Mouse (Mus musculus): Measurements from ENCODE around the gene Ppara.

Gene Ppara

GRCm38 (mm10) chr15:85705013-85705528 is 29.7 kb upstream of the Ppara start:
- no peak for DNase-seq (ENCODE audit: low spot score in 2 of 2)

GRCm38 (mm10) chr15:85705566-85706332 is 29.0 kb upstream of the Ppara start:
- no peak for DNase-seq (ENCODE audit: low spot score in 2 of 2)

DNA sequence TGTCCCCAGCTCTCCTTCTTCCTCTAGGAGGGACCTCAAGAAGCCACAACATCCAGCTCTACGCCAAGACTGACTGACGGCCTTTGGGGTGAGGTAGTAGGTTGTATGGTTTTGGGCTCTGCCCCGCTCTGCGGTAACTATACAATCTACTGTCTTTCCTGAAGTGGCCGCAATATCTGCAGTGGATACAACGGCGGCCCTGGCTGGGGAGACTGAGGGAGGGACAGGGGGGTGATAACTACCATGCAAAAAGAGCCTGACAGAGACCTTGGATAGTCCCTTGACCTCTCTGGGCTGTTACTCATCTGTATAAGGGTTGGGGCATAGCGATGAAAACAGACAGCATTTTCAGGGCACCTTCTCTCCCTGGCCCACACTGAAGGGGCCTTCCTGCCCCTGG is 28.3 kb upstream of the Ppara start:
- no peak for DNase-seq (ENCODE audit: low spot score in 2 of 2)

DNA sequence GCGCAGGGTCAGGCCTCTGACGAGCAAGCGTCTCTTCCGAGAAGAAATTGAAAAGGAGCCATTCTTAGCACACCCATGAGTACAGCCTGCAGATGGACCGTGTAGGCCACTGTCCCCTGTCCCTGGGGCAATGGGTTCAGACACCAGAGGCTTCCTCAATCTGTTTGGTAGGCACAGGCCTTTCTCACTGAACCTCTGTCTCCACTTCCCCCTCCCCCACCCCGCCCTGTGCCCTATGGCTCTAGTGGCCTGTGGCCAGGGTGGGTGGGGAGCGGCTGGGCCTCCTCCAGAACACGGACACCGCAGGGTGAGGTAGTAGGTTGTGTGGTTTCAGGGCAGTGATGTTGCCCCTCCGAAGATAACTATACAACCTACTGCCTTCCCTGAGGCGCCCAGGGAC is 27.8 kb upstream of the Ppara start:
- no peak for DNase-seq (ENCODE audit: low spot score in 2 of 2)

DNA sequence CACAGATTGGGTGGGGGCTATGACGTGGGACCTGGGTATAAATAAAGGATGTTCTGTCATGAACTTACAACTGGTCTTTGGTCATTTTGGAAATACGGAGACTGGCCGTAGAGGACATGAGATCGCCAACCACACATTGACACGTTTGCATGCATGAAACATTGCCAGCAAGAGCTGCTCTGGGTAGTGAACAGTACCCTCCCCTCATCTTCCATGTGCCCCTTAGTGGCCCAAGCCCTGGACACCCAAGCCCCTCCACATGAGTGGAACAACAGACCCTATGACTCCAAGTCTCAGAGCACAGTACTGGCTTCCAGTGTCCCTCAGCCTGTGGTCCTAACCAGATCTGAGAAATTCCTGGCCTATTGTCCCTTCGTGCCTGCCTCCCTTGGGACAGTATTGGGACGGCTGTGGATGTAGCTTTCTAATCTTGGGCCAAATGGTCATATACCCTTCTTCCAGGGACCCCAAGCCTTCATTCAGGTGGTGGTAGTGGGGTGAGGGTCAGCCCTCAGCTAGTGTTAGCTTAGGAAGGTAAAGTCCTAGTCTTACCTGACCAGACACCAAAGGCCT is 27.2 kb upstream of the Ppara start:
- DNase-seq (ENCODE audit: low spot score in 2 of 2) = no peak

DNA sequence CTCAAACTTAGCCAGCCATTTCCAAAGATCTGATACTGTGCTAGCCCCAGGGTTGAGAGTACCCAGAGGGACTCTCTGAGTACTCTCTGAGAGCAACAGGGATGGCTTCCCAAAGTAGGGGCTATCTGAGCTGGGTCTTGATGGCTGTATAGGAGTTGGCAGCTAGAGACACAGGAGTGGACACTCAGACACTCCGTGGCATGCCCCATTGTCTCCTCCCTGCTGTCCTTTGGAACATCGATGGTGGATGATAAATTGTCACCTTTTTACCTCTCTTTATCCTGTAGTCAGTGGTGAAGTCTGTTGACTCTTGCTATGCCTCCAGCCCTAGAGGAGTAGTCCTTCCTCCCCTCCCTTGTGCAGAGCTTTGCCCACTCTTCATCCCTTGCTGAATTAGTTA is 26.6 kb upstream of the Ppara start:
- DNase-seq (ENCODE audit: low spot score in 2 of 2) = no peak

DNA sequence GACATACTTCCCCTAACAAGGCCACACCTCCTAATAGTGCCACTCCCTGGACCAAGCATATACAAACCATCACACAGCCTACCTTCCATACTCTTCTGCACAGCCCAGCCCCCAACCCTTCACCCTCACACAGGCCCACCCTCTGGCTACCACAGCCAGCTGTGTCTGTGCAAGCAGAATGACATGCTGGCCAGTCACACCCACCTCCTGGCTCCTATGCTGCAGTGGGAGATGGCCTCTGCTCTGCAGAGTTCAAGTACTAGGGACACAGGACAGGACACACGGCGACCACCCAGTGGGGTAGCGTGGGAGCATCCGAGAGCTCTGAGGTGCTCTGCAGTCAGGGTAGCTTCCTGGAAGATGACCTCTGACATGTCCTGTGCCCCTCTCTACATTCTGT is 25.9 kb upstream of the Ppara start:
- no peak for DNase-seq (ENCODE audit: low spot score in 2 of 2)

- peak; percentile 80 to 89 for DNase-seq (ENCODE audit: low spot score in 2 of 2)
These were observed 25.4 kb upstream of the Ppara start for GRCm38 (mm10) chr15:85709268-85709973.

- DNase-seq (ENCODE audit: low spot score in 2 of 2) = peak; percentile 79 to 87
These were observed 24.6 kb upstream of the Ppara start for GRCm38 (mm10) chr15:85710179-85710578.

DNA sequence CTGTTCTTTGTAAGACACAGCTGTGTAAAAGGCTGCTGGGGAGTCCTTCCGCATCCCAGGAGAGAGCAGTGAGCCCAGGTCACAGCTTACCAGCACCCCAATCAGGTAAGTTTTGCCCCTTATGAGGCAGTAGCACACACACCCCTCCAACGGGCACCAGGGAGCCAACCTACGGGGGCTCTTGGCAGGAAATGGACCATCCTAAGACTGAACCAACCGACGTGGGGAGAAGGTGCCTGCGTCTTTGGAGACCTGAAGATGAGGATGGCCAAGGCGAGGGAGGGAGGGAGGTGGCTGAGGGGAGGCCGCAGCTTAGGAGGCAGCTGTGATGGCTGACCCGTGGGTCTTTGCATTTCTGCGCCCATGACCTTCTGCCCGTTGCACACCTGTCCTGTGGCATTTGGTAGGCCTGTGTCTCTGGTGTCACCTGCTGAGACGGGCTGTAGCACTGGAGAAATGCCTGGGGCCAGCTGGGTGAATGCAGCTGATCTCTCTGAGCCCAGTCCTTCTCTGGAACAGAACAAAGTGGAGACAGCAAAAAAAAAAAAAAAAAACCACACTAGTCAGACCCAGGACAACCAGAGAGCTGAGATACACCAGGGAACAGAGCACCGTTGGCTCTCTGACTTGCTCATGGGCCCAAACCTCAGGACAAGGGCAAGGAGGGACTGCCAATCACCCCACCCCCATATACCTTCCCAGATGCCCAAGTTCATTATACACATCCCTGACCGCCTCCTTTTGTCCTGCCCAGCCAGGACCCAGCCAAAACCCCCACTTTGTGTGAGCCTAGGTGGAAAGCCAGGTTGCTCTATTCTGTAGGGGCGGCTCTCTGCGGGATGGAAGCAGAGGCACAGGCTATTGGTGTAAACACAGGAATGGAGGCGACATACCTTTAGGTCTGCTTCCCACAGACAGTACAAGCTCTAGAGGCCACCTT is 23.9 kb upstream of the Ppara start:
- DNase-seq (ENCODE audit: low spot score in 2 of 2) = no peak

- DNase-seq (ENCODE audit: low spot score in 2 of 2) = no peak
These were observed 22.1 kb upstream of the Ppara start for GRCm38 (mm10) chr15:85712565-85713168.

GRCm38 (mm10) chr15:85713417-85713816 is 21.4 kb upstream of the Ppara start:
- no peak for DNase-seq (ENCODE audit: low spot score in 2 of 2)

DNA sequence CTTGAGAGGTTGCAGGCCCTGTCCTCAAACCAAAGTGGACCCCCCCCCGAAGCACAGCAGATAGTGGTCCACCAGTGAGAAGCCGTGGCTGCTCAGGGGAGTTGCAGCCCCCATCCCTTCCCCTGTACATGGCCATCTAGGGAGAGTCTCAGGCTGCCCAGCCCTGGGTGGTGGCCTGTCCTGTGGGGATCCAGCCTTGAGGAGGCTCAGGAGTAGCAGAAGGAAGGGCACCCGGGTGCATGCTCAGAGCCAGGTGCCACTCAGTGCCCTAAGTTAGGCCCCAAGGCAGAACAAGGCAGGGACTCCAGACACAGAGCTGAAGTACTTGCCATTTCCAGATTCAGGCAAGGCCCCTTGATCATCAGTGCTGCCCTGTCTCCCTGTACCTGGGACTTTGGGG is 19.7 kb upstream of the Ppara start:
- DNase-seq (ENCODE audit: low spot score in 2 of 2) = no peak

GRCm38 (mm10) chr15:85716045-85716444 is 18.7 kb upstream of the Ppara start:
- DNase-seq (ENCODE audit: low spot score in 2 of 2) = peak; percentile 71 to 87

- DNase-seq (ENCODE audit: low spot score in 2 of 2) = no peak
These were observed 18.2 kb upstream of the Ppara start for GRCm38 (mm10) chr15:85716591-85716990.

DNA sequence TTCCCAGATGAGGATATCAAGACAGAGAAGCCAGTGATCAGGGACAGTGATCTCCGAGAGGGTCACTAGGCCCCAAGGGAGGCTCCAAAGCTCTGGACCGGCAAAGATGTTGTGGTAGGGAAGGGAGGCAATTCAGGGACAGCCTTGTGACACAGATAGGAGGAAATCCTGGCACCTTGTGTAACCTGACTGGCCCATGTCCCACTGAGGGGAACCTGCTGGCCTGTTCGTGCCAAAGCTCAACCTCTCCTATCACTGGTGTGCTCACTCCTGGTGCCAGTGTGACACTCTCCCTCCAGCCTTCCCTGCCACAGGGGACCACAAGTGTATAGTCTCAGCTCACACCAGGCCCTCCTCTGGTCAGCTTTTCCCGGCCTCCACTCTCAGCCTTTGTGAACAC is 17.8 kb upstream of the Ppara start:
- no peak for DNase-seq (ENCODE audit: low spot score in 2 of 2)

DNA sequence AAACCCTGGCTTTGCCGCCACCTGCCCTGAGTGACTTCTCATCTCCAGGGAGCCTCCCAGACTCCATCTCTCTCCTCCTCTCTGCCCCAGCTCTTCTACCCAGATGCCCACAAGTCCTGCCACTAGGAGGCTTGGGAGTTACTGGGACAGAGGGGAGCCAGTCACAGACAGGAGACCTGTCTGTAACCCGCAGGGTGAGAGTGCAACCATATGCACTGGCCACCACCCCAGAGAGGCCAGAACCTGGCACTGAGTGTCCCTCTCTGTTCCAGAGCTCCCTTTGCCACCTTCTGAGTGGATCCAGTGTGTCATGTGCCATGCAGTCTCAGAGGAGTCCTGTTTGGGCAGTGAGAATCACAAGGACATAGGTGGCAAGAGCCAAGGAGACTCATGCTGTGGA is 17.0 kb upstream of the Ppara start:
- peak in 1 of 2 experiments; percentile 17 for DNase-seq (ENCODE audit: low spot score in 2 of 2)

DNA sequence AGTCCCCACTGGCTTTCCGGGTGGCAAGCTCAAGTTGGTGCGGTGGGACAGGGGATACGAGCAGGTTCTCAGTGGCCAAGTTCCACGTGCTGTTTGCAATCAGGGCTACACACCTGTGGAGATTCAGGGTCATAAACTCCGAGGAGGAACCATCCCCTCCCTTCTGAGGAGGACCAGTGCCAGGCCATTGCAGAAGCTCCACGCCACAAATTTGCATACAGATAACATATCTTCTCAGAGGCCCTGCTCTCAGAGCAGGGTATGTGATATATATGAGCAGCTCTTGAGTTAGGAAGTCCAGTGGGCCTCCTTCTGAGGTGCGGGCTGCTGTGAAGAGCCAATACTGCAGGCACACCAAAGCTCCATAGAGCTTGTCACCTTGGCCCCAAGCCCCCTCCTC is 15.8 kb upstream of the Ppara start:
- no peak for DNase-seq (ENCODE audit: low spot score in 2 of 2)

DNA sequence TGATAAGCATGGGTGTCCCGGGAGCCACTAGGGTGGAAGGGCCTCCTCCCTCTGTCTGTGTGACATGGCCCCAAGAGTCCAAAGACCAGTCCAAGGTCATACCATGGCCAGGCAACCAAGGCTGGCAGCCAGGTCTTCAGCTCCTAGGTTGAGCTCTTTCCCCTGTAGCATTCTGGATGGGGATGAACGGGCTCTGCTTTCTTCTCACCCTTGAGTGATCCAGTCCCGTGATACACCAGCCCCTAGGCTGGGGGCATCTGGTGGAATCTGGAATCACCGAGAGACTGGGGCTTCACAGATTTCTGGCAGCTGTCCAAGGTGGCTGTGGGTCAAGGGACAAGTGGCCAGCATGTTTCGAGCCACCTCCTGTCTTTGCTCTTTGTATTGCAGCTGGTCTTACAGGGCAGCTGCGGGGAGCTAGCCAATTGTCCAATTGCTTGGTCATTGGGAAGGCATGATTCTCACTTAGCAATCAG is 14.4 kb upstream of the Ppara start:
- no peak for DNase-seq (ENCODE audit: low spot score in 2 of 2)

DNA sequence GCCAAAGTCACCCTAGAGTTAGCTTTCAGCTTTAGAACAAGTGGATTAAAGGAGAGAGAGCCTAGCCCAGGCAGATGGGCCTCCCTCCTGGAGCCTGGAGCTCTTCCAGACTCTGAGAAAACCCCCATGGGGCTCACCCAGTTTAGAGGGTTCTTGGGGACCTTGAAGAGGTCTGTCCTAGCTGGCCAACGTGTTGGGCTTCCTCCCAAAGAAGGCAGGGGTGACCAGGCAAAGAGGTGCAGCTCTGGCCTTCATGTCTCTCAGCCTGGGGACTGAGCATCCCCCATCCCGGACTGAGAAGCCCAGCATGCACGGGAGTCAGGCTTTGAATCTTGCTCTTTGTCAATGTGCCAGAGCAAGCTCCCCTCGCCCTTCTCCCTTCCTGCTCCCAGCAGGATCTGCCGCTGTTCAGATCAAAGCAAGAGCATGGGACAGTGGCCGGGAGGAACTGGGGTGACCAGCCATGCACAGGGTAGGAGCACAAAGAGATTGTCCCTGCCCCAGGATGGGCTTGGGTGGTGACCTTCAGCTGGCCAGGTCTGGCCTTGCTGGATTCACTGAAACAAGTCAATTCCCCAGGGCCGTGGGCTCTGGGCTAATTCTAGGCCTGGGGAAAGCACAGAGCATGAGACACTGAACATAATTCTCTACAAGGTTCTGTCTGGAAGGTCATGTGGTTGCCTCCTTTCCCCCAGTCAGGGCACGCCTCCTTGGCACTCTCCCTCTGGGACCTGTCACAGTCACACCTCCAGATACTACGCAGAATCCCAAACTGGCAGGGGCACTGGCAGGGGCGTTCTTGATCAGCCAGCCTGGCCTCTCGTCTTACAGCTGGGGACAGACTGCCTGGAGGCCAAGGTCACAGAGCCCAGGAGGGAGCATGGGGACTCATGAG is 10.3 kb upstream of the Ppara start:
- DNase-seq (ENCODE audit: low spot score in 2 of 2) = no peak
